ENCODE assay signal across 10 mouse cellular contexts in the genomic region with DNA sequence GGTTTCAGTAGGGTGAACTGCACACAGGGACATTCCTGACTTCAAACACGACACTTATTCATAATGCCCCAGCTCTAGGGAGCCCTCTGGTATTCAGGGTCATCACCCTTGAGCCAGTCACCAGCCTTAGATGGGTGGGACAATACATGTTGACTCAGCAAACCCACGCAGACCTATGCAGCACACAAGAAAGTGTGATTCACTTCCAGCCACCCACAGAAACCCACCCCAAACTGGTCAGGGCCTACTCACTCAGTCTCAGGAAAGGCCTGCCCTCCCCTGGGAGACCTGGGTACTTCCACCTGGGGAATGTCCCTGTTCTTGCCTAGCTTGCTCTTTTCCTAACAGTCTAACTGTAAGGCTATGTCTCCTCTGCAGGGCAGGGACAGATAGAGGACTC. TPM values are rescaled to one million over a fixed set of nuclear protein-coding genes. Genes with fewer than 3 reads are reported as not detected.
DNase-seq lines count a peak whose midpoint lies in the region; ATAC-seq and TF ChIP-seq lines count a peak whose summit lies in the region.
"Had no signal": no experiment of that assay in that cellular context is flagged by ENCODE, and none has a peak within 500 bp of the region (broad histone marks: within the 10 kb centered on the region; RNA-seq: fewer than 3 reads in every experiment).

No protein-coding gene starts in this region.

- WGBS in heart, postnatal 0 days: 55% methylated on average over 2 of the region's 2 CpGs
- 42% methylated on average over 2 of the region's 2 CpGs for WGBS in intestine, postnatal 0 days
- WGBS in liver, embryonic 14.5 days (ENCODE audit: insufficient replicate concordance): 31% methylated on average over 2 of the region's 2 CpGs
- WGBS in lung, adult 2 months: 56% methylated on average over 2 of the region's 2 CpGs

- H3K27me3 ChIP-seq in heart, postnatal 0 days (ENCODE audit: control insufficient read depth, insufficient read depth, low read length): no peaks in the 10 kb centered on the region
- no peaks in the 10 kb centered on the region for H3K27me3 ChIP-seq in intestine, postnatal 0 days (replicated peaks; ENCODE audit: control insufficient read depth, insufficient read depth, low read length)
- no peaks in the 10 kb centered on the region for H3K27me3 ChIP-seq in liver, embryonic 14.5 days (ENCODE audit: control insufficient read depth, insufficient read depth, low read length)

- H3K36me3 ChIP-seq in heart, postnatal 0 days (replicated peaks; ENCODE audit: control insufficient read depth, insufficient read depth, low read length): no peaks in the 10 kb centered on the region
- no peaks in the 10 kb centered on the region for H3K36me3 ChIP-seq in intestine, postnatal 0 days (ENCODE audit: control insufficient read depth, insufficient read depth)
- no peaks in the 10 kb centered on the region for H3K36me3 ChIP-seq in liver, embryonic 14.5 days (replicated peaks; ENCODE audit: control insufficient read depth, insufficient read depth, low read depth)

- peaks cover 6% of the 10 kb centered on the region; the same call in 1 of the 2 replicates for H3K4me1 ChIP-seq in heart, postnatal 0 days (ENCODE audit: control insufficient read depth, insufficient read depth)
- peaks cover 22% of the 10 kb centered on the region for H3K4me1 ChIP-seq in intestine, postnatal 0 days (replicated peaks; ENCODE audit: control insufficient read depth, insufficient read depth, low read length)
- H3K4me1 ChIP-seq in liver, embryonic 14.5 days (replicated peaks; ENCODE audit: control insufficient read depth in 2 of 2, insufficient read depth in 2 of 2, low read length in 1 of 2): peaks cover 8 to 32% of the 10 kb centered on the region in 2 experiments; a peak in 3 of 4 replicates
- no peaks in the 10 kb centered on the region; the same call in 1 of the 2 replicates for H3K4me1 ChIP-seq in lung, adult 2 months (ENCODE audit: control insufficient read depth, insufficient read depth, low read length)

- no peak overlapping the region for H3K4me2 ChIP-seq in heart, postnatal 0 days (ENCODE audit: low read depth, low read length)
- H3K4me2 ChIP-seq in intestine, postnatal 0 days (replicated peaks; ENCODE audit: low read depth): no peak overlapping the region
- H3K4me2 ChIP-seq in liver, embryonic 14.5 days (ENCODE audit: low read depth): no peak overlapping the region

- TF ChIP-seq EP300 in heart, postnatal 0 days (IDR thresholded peaks at IDR 0.05; ENCODE audit: low read depth): no peak
- no peak for TF ChIP-seq EP300 in liver, embryonic 14.5 days (IDR thresholded peaks at IDR 0.05; ENCODE audit: low read depth)

- no peak for TF ChIP-seq POLR2A in lung, adult 2 months (IDR thresholded peaks at IDR 0.05; ENCODE audit: borderline replicate concordance, extremely low read depth, low read depth, low read length)

- H3K9ac ChIP-seq in heart, postnatal 0 days (replicated peaks; ENCODE audit: low read depth, low read length): no peak overlapping the region
- H3K9ac ChIP-seq in intestine, postnatal 0 days (ENCODE audit: low read depth, low read length): no peak overlapping the region
- H3K9ac ChIP-seq in liver, embryonic 14.5 days (replicated peaks): no peak overlapping the region

- H3K27ac ChIP-seq in heart, postnatal 0 days (ENCODE audit: low read depth): peak overlapping the region; percentile 38; the same call in 1 of the 2 replicates
- H3K27ac ChIP-seq in intestine, postnatal 0 days (ENCODE audit: low read depth, low read length): peak overlapping the region; percentile 96; the same call in 1 of the 2 replicates
- no peak overlapping the region for H3K27ac ChIP-seq in liver, embryonic 14.5 days

- intact Hi-C loops in gastrocnemius, postnatal 14 days (cut with DNase I; ENCODE audit: low total_unique reads): no loop called here

- H3K9me3 ChIP-seq in heart, postnatal 0 days (replicated peaks; ENCODE audit: control insufficient read depth, low read length): no peaks in the 10 kb centered on the region
- H3K9me3 ChIP-seq in intestine, postnatal 0 days (ENCODE audit: control insufficient read depth): no peaks in the 10 kb centered on the region
- H3K9me3 ChIP-seq in liver, embryonic 14.5 days (ENCODE audit: control insufficient read depth, low read length): no peaks in the 10 kb centered on the region

- H3K4me3 ChIP-seq in heart, postnatal 0 days (ENCODE audit: low read depth, low read length): no peak overlapping the region
- H3K4me3 ChIP-seq in intestine, postnatal 0 days (ENCODE audit: low read depth, low read length): no peak overlapping the region
- no peak overlapping the region for H3K4me3 ChIP-seq in liver, embryonic 14.5 days (ENCODE audit: insufficient read depth in 1 of 2, low read depth in 2 of 2, low read length in 2 of 2)
- no peak overlapping the region for H3K4me3 ChIP-seq in lung, adult 2 months (replicated peaks; ENCODE audit: extremely low read depth, low read depth, low read length)

- no peak for ATAC-seq in heart, postnatal 0 days (ENCODE audit: insufficient read depth, low read depth)
- no peak for ATAC-seq in intestine, postnatal 0 days
- ATAC-seq in liver, embryonic 14.5 days (ENCODE audit: insufficient read depth): peak; percentile 24; the same call in 1 of the 2 replicates

- DNase-seq in heart, postnatal 0 days (ENCODE audit: low spot score): no peak
- no peak for DNase-seq in heart, postnatal 4 days
- DNase-seq in Muller cell, postnatal 12 days (ENCODE audit: inconsistent ontology term): peak; percentile 79
- no peak for DNase-seq in liver, embryonic 14.5 days (ENCODE audit: low read depth in 3 of 3, low spot score in 3 of 3)
- no peak for DNase-seq in gastrocnemius, postnatal 14 days
- no peak for DNase-seq in urinary bladder, adult 2 months (ENCODE audit: low spot score)
- DNase-seq in lung, adult 2 months: no peak
- DNase-seq: cerebellum, adult 18-20 months; lung, adult 18-20 months had no signal

- no peak for TF ChIP-seq CTCF in heart, postnatal 0 days (IDR thresholded peaks at IDR 0.05; ENCODE audit: low read depth)
- peak; percentile 68 for TF ChIP-seq CTCF in intestine, postnatal 0 days (IDR thresholded peaks at IDR 0.05; ENCODE audit: low read depth)
- peak; percentile 48 for TF ChIP-seq CTCF in liver, embryonic 14.5 days (IDR thresholded peaks at IDR 0.05; ENCODE audit: low read depth)
- no peak for TF ChIP-seq CTCF in lung, adult 2 months (IDR thresholded peaks at IDR 0.05; ENCODE audit: insufficient read depth, low read length)

RNA-seq across cellular contexts. Expression of a gene that starts 22.2 kb away (rescaled TPM):
- total RNA-seq in heart, postnatal 0 days (2014; rRNA removed; ENCODE audit: low replicate concordance): 15.6 and 26.6 TPM in 2 replicates
- 20.7 and 22.4 TPM in 2 replicates for polyA plus RNA-seq in heart, postnatal 0 days (2015; fragmentation: Nextera tagmentation; extraction: Ambion mirVana)
- total RNA-seq in heart, postnatal 4 days (2021): 10 to 100 TPM; 22.1 to 27.7 TPM
- polyA plus RNA-seq in intestine, postnatal 0 days (2015; fragmentation: Nextera tagmentation; extraction: Ambion mirVana): 39.7 and 45.5 TPM in 2 replicates
- 20.7 and 29.4 TPM in 2 replicates for polyA plus RNA-seq in liver, embryonic 14.5 days (2012; rRNA removed)
- 37.1 and 42.6 TPM in 2 replicates for polyA plus RNA-seq in liver, embryonic 14.5 days (2014; fragmentation: Nextera tagmentation; extraction: Ambion mirVana)
- 10 to 100 TPM; 12.0 to 24.9 TPM for total RNA-seq in gastrocnemius, postnatal 14 days (2021)
- polyA plus RNA-seq in urinary bladder, adult 2 months (2012; rRNA removed): 53.7 and 67.1 TPM in 2 replicates
- polyA plus RNA-seq in lung, adult 2 months (2012; rRNA removed): 9.2 and 10.1 TPM in 2 replicates

RNA-seq across cellular contexts. Expression of a gene that starts 48.7 kb away (rescaled TPM):
- total RNA-seq in heart, postnatal 0 days (2014; rRNA removed; ENCODE audit: low replicate concordance): 1.3 and 4.2 TPM in 2 replicates
- polyA plus RNA-seq in heart, postnatal 0 days (2015; fragmentation: Nextera tagmentation; extraction: Ambion mirVana): 0.08 and 0.14 TPM in 2 replicates
- total RNA-seq in heart, postnatal 4 days (2021): under 1 TPM in 1 of 2 experiments, not detected in 1; 0.19 TPM
- 0.26 and 0.38 TPM in 2 replicates for polyA plus RNA-seq in intestine, postnatal 0 days (2015; fragmentation: Nextera tagmentation; extraction: Ambion mirVana)
- polyA plus RNA-seq in liver, embryonic 14.5 days (2012; rRNA removed): 0.05 and 0.07 TPM in 2 replicates
- not detected in 2 replicates for polyA plus RNA-seq in liver, embryonic 14.5 days (2014; fragmentation: Nextera tagmentation; extraction: Ambion mirVana)
- total RNA-seq in gastrocnemius, postnatal 14 days (2021): under 1 TPM; 0.08 to 0.16 TPM
- 59.6 and 62.9 TPM in 2 replicates for polyA plus RNA-seq in urinary bladder, adult 2 months (2012; rRNA removed)
- polyA plus RNA-seq in lung, adult 2 months (2012; rRNA removed): 6.1 and 25.1 TPM in 2 replicates

RNA-seq across cellular contexts. Expression of a gene that starts 51.8 kb away (rescaled TPM):
- total RNA-seq in heart, postnatal 0 days (2014; rRNA removed; ENCODE audit: low replicate concordance): not detected in 2 replicates
- 0.08 and 0.10 TPM in 2 replicates for polyA plus RNA-seq in heart, postnatal 0 days (2015; fragmentation: Nextera tagmentation; extraction: Ambion mirVana)
- total RNA-seq in heart, postnatal 4 days (2021): under 1 TPM; 0.11 to 0.17 TPM
- polyA plus RNA-seq in intestine, postnatal 0 days (2015; fragmentation: Nextera tagmentation; extraction: Ambion mirVana): 0.18 TPM in 2 replicates
- not detected in 2 replicates for polyA plus RNA-seq in liver, embryonic 14.5 days (2012; rRNA removed)
- not detected in 2 replicates for polyA plus RNA-seq in liver, embryonic 14.5 days (2014; fragmentation: Nextera tagmentation; extraction: Ambion mirVana)
- under 1 TPM in 1 of 2 experiments, not detected in 1; 0.11 TPM for total RNA-seq in gastrocnemius, postnatal 14 days (2021)
- 0.28 and 0.53 TPM in 2 replicates for polyA plus RNA-seq in urinary bladder, adult 2 months (2012; rRNA removed)
- polyA plus RNA-seq in lung, adult 2 months (2012; rRNA removed): 0.07 and 0.46 TPM in 2 replicates

Comparison
In these comparisons a context has a peak if more than half of its experiments do, and no peak if none do; other contexts are left out.
1. CTCF ChIP-seq: peak in intestine, postnatal 0 days (single experiment) and liver, embryonic 14.5 days (single experiment); none in heart, postnatal 0 days (single experiment) and lung, adult 2 months (single experiment).